Mouse (Mus musculus) small intestine, adult 2 months (tissue): ENCODE results near the gene Mpped2. TPM values are rescaled to one million over a fixed set of nuclear protein-coding genes. Genes with fewer than 3 reads are reported as not detected.

Experiments used
- H3K27ac ChIP-seq: fragments of 200-500 bp; 2 replicates; pipeline ENCODE4 v1.5.1; 2012; ENCODE audit warnings: low read depth, low read length, control low read depth, inconsistent platforms; ENCODE audit not compliant: insufficient read depth
- H3K27me3 ChIP-seq: fragments of 200-500 bp; 2 replicates; pipeline ENCODE4 v1.6.1; 2012; ENCODE audit warnings: mild to moderate bottlenecking, moderate library complexity, low read length, inconsistent platforms; ENCODE audit not compliant: control insufficient read depth, insufficient read depth
- H3K36me3 ChIP-seq: fragments of 200-500 bp; 2 replicates; pipeline ENCODE4 v1.6.1; 2012; ENCODE audit warnings: mild to moderate bottlenecking, low read length, control low read depth, inconsistent platforms; ENCODE audit not compliant: control insufficient read depth, insufficient read depth
- H3K4me1 ChIP-seq: fragments of 200-500 bp; 2 replicates; pipeline ENCODE4 v1.6.1; 2012; ENCODE audit warnings: low read length, inconsistent platforms, mixed read lengths; ENCODE audit not compliant: control insufficient read depth, insufficient read depth, insufficient read length
- H3K4me3 ChIP-seq: fragments of 200-500 bp; 2 replicates; pipeline ENCODE4 v1.5.1; 2012; ENCODE audit warnings: low read depth, mild to moderate bottlenecking, control low read depth, inconsistent platforms, low read length, moderate library complexity
- CTCF ChIP-seq: fragments of 200-500 bp; IDR thresholded peaks from 2 replicates; pipeline ENCODE4 v1.5.1; 2012; ENCODE audit warnings: low read depth, mild to moderate bottlenecking, control low read depth, inconsistent platforms, low read length, moderate library complexity, mixed read lengths; ENCODE audit not compliant: insufficient replicate concordance, insufficient read length; ENCODE audit errors: extremely low read depth
- POLR2A ChIP-seq: fragments of 200-500 bp; IDR thresholded peaks from 2 replicates; pipeline ENCODE4 v1.6.1; 2012; ENCODE audit warnings: low read depth, mild to moderate bottlenecking, control low read depth, inconsistent platforms, low read length, moderate library complexity
- WGBS: fragments of 180-500 bp; shearing (Covaris S2); methylation state at CpG from one replicate; pipeline ENCODE4 v1.1.7; 2018; 5-methylcytosine and 5-hydroxymethylcytosine counted together
- polyA plus RNA-seq: library from polyadenylated mRNA; depleted of rRNA; stranded (reverse); fragments of >200 nt; gene quantifications from 2 replicates; pipeline ENCODE4 v1.2.3, GENCODE M21; 2012

Gene Mpped2
- polyA plus RNA-seq, 1 experiment, result 0.39 TPM

- Histone ChIP-seq H3K4me1 (no peaks in the 10 kb centered on the region), H3K4me3 (no peak overlapping the region), H3K27me3 (no peaks in the 10 kb centered on the region), H3K27ac (no peak overlapping the region), H3K36me3 (no peaks in the 10 kb centered on the region)
- WGBS, result 32% methylated on average over 4 of the region's 4 CpGs
- TF ChIP-seq POLR2A (no peak), CTCF (no peak)
Observed at GRCm38 (mm10) chr2:106746905-106747304, 53.8 kb downstream of the Mpped2 start.

- Histone ChIP-seq H3K36me3 (no peaks in the 10 kb centered on the region), H3K27me3 (no peaks in the 10 kb centered on the region), H3K4me3 (no peak overlapping the region), H3K4me1 (no peaks in the 10 kb centered on the region), H3K27ac (no peak overlapping the region)
- TF ChIP-seq POLR2A (no peak), CTCF (no peak)
- WGBS, result 68% methylated on average over 4 of the region's 4 CpGs
Observed at GRCm38 (mm10) chr2:106747342-106747741, 54.3 kb downstream of the Mpped2 start.

DNA sequence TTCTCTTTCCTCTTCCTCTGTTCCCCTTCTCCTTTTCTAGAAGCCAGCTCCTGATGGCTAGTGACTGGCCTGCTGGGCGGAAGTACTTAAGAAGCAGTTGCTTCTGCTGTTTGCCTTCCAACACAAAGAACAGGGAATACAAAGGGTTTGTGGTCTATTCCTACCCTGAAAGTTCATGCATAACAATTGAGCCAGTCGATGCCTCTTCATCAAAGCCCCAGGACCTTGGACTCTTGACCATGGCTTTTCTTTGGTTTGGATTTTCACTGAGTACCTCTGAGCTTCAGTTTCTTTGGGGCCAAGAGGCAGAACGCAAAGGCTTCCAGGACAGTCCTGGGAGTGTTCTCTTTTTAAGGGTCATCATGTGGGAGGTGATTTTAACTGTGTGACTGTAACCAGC is 57.8 kb downstream of the Mpped2 start:
- no peak overlapping the region for H3K4me3 ChIP-seq

GRCm38 (mm10) chr2:106753703-106754102 is 60.6 kb downstream of the Mpped2 start:
- no peak overlapping the region for H3K4me3 ChIP-seq

More for the DNA sequence above, 57.8 kb downstream of the Mpped2 start:
- Histone ChIP-seq H3K27me3 (no peaks in the 10 kb centered on the region), H3K36me3 (no peaks in the 10 kb centered on the region), H3K4me1 (no peaks in the 10 kb centered on the region), H3K27ac (no peak overlapping the region)
- TF ChIP-seq CTCF (no peak), POLR2A (no peak)
- 81% methylated on average over 3 of the region's 3 CpGs for WGBS

DNA sequence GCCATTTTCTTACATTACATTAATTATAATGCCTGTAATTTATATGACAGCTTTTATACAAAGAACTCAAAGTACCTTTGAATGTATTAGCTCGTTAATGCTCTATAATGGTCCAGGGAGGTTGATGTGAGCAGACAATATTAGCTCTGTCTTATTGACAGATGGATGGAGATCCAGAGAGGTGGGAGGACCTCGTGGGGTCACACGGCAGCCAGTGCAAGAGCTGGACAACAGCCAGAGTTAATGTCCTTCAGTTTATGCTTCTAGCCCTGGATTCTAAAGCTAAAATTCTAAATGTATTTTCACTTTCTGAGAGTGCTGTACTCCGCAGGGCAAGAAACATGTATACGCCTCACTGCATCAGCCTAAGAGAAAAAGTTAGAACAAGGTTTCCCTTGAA is 61.6 kb downstream of the Mpped2 start:
- Histone ChIP-seq H3K4me1 (no peaks in the 10 kb centered on the region), H3K27me3 (no peaks in the 10 kb centered on the region), H3K4me3 (no peak overlapping the region), H3K27ac (no peak overlapping the region), H3K36me3 (no peaks in the 10 kb centered on the region)
- TF ChIP-seq CTCF (no peak), POLR2A (no peak)
- 75% methylated on average over 5 of the region's 5 CpGs for WGBS

More at GRCm38 (mm10) chr2:106753703-106754102, 60.6 kb downstream of the Mpped2 start:
- H3K27me3 ChIP-seq, result no peaks in the 10 kb centered on the region
- H3K4me1 ChIP-seq, result no peaks in the 10 kb centered on the region
- no peak overlapping the region for H3K27ac ChIP-seq
- H3K36me3 ChIP-seq, result no peaks in the 10 kb centered on the region
- WGBS, result 60% methylated on average over 5 of the region's 5 CpGs
- TF ChIP-seq POLR2A (no peak), CTCF (no peak)

- no peak overlapping the region for H3K4me3 ChIP-seq
- no peaks in the 10 kb centered on the region for H3K4me1 ChIP-seq
- no peak overlapping the region for H3K27ac ChIP-seq
- no peaks in the 10 kb centered on the region for H3K27me3 ChIP-seq
- whole genome bisulfite sequencing, result 65% methylated on average over 13 of the region's 13 CpGs
- no peak for TF ChIP-seq CTCF
- no peak for TF ChIP-seq POLR2A
- no peaks in the 10 kb centered on the region for H3K36me3 ChIP-seq
Observed at GRCm38 (mm10) chr2:106756354-106757103, 63.5 kb downstream of the Mpped2 start.

DNA sequence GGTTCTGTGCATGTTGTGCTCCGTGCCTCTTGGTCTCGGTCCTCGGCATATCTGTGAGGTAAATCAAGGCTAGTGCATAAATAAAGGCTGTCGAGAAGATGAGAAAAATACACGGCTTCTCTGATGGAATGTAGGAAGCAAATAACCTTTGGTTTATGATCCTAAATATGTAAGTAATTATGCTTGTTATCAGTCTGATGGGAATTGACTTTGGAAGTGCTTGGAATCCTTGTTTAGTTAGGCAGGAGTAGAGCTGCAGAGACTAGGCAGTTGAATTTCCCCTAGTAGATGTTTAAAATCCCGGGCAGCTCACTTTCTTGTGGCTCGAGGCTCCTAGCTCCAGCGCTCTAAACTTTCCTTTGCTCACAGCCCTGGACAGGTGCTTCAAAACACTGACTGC is 69.9 kb downstream of the Mpped2 start:
- TF ChIP-seq POLR2A (no peak), CTCF (no peak)
- WGBS, result 29% methylated on average over 8 of the region's 8 CpGs
- Histone ChIP-seq H3K4me3 (no peak overlapping the region), H3K27ac (no peak overlapping the region), H3K4me1 (no peaks in the 10 kb centered on the region), H3K27me3 (no peaks in the 10 kb centered on the region), H3K36me3 (no peaks in the 10 kb centered on the region)
